Mouse (Mus musculus) ZHBTc4 (cell line): ENCODE results near the gene Gga3.
A peak's percentile ranks its signal among the peaks of the same experiment; 100 is the strongest.

Experiments
- DNase-seq: peaks from one replicate; pipeline ENCODE4 v3.0.0-alpha.2; 2011; ENCODE audit warnings: low read depth, low spot score

Gga3 gene

DNA sequence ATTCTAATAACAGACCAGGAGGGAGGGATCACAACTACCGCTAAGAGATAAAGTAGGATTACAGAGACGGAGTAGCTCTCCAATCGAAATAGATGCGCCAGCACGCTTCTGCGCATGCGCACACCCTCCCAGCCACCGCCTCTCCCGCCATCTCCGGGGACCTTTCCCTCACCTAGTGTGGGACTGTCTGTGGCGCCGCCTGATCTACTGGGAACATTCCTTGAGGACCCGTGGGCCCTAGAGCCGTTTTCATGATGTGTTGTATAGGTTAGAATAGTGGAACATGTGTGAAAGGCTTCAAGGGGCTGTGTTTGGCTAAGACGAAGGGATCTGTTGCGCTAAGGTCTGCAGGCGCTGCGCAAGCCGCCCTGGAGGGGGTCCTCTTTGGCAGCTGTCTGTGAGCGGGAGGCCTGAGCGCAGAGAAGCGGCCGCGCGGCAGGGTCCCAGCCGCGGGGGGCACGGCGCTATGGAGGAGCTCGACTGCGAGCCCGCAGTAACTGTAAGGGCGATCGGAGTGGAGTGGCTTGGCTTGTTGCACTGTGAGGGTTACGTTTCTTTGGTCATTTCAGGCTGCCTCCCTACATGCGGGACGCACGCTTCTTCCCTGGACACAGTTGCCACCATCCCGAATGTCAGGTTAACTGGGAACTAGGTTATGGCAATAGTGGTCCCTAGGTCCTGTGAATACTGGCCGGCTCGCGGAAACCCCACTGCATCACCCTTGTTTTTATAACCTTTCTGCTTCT, 39.6 kb downstream of the Gga3 start, which contains the start of gene Nup85:
Gene Nup85, plus strand, starts transcription at position 371 of the 746 bp plus-strand sequence.
- DNase-seq = peak; percentile 97

DNA sequence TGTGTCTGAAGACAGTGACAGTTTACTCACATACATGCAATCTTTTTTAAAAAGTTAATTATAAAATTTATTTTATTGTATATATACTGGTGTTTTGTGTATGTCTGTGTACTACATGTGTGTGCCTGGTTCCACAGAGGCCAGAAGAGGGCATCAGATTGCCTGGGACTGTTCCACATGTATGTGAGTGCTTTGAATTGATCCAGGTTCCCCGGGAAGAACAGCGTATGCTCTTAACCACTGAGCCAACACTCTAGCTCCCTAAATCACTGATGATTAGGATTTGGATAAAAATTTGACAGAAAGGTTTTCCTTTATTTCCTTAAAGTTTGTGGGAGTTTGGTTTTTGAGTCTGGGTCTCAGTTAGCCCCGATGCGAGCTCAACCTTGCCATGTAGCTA, 40.4 kb downstream of the Gga3 start:
- DNase-seq = peak; percentile 46

DNA sequence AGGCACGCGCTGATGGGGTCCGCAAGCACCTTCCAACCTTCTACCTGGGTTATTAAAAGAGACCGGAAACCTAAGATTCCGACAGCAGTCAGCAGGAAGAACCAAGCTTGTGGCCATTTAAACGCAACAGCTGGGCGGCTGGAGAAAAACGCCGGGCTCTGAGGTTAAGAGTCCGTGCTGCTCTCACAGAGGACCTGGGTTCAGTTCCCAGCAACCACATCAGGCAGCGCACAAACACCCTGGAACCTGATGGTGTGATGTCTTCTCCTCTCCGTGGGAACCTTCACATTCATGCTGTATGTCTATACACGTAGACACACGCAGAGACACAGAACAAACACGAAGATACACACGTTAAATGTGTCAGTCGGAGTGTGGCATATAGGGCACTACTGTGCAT, 48.1 kb downstream of the Gga3 start:
- DNase-seq = peak; percentile 36

DNA sequence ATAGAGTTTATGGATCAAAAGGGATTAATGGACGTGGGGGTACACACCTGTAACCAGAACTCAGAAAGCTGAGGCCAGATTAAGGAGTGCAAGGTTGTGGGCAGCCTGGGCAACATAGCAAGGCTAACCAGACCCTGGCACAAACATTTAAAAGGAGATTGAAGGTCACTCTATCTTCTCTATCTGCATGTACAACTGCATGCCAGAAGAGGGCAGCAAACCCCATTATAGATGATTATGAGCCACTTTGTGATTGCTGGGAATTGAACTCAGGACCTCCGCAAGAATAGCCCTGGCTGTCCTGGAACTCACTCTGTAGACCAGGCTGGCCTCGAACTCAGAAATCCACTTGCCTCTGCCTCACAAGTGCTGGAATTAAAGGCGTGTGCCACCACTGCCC, 51.1 kb downstream of the Gga3 start:
- DNase-seq = peak; percentile 59

DNA sequence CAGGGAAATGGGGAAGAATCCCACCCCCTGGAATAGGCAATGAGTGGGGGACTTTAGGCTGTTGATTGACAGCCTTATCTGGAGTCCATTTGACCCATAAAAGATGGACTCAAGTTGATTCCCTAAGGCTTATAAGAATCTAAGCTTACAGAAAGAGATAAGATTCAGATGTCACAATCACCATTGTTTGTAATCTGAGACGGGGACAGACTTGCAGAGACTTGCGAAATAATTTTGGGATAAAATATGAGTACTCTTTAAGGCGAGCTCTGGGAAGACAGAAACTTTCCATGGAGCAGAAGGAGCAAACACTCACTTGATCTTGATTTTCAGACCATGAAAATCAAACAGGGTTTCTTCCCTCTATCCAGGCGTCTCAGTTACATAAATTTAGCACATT, 60.3 kb downstream of the Gga3 start:
- no peak for DNase-seq

DNA sequence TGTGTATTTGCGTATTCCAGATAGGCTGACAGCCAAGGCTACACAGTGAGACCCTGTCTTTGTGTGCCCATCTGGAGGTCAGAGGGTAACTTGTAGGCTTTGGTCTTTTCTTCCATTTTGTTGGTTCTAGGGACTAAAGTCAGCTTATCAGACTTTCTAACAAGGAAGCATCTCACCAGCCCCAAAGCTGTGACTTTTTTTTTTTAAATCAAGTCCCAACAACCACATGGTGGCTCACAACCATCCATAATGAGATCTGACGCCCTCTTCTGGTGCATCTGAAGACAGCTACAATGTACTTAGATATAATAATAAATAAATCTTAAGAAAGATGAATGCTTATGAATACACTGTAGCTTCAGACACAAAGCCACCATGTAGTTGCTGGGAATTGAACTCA, 65.8 kb downstream of the Gga3 start:
- no peak for DNase-seq

DNA sequence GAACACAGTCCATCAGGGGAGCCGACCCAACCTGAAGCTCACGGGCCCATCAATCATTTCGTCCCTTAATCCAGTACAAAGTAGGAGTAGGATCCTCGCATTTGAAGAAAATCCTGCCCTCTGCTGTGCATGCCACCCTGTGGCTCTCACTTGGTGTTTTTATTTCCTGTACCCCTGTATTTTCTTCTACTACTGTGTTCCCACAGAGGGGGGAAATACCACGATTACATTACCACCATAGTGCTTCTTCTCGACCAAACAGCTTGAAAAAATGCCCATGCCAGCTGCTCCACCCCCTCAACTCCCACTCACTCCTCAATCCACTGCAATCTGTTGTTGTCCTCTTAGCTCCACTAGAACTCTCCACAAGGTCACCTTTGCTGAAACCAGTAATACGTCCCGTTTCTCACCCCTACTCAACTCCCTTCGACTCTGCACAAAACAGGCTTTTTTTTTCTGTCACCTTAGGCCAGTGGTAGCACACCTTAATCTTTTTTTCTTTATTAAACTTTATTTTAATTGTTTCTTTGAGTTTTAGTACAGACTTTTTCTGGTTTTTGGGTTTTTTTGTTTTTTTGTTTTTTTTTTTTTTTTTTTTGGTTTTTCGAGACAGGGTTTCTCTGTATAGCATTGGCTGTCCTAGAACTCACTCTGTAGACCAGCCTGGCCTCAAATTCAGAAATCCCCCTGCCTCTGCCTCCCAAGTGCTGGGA, 66.8 kb downstream of the Gga3 start:
- peak; percentile 55 for DNase-seq

DNA sequence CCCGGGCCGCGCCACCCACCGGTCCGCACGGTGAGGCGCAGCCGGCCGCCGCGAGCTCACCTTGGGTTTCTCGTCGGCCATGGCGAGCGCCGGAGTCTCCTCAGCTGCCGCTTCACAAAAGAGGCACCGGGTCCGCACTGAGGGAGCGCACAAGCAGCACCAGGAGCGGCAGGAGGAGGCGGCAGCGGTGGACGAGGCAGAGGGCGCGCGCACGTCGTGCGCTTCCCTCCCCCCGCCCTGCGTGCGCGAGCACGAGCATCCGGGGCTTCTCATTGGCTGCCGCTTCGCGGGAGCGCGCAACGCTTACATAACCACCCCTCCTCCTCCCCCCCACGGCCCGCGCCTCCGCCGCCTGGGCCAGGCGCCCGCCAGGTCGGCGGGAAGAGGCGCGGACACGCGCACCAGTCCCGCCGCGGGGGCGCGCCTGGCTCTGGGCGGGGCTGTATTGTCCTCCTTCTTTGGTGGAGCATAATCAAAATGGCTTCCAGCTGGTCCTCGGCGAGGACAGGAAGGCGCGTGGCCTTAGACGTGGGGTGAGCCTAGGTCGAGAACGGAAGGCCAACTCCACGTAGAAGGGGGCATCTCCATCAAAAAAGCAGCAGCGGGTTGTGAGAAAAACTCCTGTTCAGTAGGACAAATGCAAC, 67.7 kb downstream of the Gga3 start, which contains the start of gene Sumo2:
Gene Sumo2, minus strand, starts transcription at position 239 of the 644 bp plus-strand sequence.
- peak; percentile 100 for DNase-seq

DNA sequence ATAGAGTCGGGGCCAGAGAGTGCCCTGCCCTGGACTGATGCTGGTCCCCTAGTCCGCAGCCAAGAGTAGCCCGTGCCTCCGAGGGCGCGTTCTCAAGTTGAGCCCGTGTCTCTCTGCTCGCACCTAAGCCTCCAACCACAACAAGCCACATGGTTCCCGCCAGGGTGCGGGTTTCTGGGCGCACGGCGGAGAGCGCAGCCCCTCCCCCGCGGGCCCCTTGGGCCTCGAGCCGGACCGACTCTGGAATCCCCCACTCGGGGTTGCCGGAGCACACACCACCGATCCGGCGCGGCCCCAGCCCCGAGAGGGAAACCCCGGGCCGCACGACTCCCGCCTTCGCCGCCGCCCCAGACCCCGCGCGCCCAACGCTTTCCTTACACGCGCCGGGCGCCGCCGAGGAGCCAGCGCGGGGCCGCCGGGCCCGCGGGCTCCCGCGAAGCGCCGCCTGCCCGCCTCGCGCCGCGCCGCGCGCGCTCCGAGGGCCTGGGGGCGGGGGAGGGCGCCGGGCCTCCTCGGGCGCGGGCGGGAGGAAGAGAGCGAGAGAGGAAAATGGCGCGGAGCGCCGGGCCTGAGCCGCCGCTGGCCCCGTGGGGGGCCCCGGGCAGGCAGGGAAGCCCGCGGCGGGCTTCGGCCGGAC, 68.3 kb downstream of the Gga3 start:
- DNase-seq = peak; percentile 78

DNA sequence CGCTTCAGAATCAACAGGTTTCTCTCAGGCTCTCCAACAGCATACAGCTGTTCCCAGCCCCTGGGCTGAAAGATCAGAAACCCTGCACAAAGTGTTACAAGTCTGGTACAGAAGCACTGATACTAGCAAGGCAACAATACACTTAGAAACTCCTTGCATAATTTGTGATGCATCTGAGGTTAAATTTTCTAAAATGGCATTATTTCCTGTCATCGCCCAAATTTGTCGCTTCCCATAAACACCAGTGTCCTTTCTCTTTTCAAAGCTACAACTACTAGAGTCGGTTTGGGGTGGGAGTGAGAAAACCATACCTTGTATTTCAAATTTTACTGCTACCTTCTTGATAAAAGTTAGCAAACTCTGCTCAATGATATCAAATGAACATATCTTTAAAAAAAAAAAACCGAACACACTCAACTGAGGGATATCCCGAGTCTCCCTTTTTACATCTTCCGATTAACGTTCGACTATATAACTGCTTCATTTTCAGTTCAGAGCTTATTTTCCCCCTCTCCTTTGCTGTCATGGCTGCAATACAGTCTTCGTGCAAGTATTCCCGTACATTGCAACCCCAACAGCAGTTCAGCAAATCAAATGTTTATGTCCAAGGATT, 69.0 kb downstream of the Gga3 start:
- no peak for DNase-seq
